Mouse (Mus musculus): ENCODE measurements around the gene Setd4. TPM values are rescaled to one million over a fixed set of nuclear protein-coding genes. Genes with fewer than 3 reads are reported as not detected.

Setd4 gene
- total and polyA plus RNA-seq, 3 experiments: 20.2 to 24.6 (median 23.0) TPM

- in situ Hi-C loops (cut with MboI; ENCODE audit: low pct_ligation_motif_present, low pct_unique_long_range_greater_than_20kb, low sequenced_read_pairs): no loop called here
- Histone ChIP-seq H3K36me3 (replicated peaks in 1 of 2; ENCODE audit: control insufficient read depth in 1 of 2, insufficient read depth in 1 of 2, low read length in 1 of 2) (peaks cover 36 to 84% of the 10 kb centered on the region in 2 experiments), H3K4me1 (ENCODE audit: control insufficient read depth in 1 of 2, insufficient read depth in 2 of 2) (no peaks in the 10 kb centered on the region), H3K9me3 (replicated peaks; ENCODE audit: low read length) (no peaks in the 10 kb centered on the region), H3K4me2 (ENCODE audit: insufficient read depth, low read depth, poor library complexity, severe bottlenecking) (no peak overlapping the region), H3K9ac (ENCODE audit: insufficient read depth, low read depth) (no peak overlapping the region), H3K79me2 (replicated peaks; ENCODE audit: control insufficient read depth, extremely low read depth, insufficient read depth, poor library complexity, severe bottlenecking) (no peaks in the 10 kb centered on the region), H3K27ac (ENCODE audit: insufficient read depth, low read depth) (no peak overlapping the region), H3K27me3 (replicated peaks) (no peaks in the 10 kb centered on the region), H3K4me3 (replicated peaks in 1 of 3; ENCODE audit: low read depth in 2 of 3, low read length in 2 of 3, poor library complexity in 1 of 3) (no peak overlapping the region)
- no peak for TF ChIP-seq MAFK (IDR thresholded peaks at IDR 0.05; ENCODE audit: insufficient replicate concordance, low read length)
- TF ChIP-seq RAD21 (IDR thresholded peaks at IDR 0.05; ENCODE audit: low read depth, low read length): no peak
- no peak for TF ChIP-seq ZNF384 (IDR thresholded peaks at IDR 0.05; ENCODE audit: low read depth, low read length)
- no peak for TF ChIP-seq MAZ (IDR thresholded peaks at IDR 0.05; ENCODE audit: low read depth, low read length)
- no peak for TF ChIP-seq TBP (conservative IDR thresholded peaks at IDR 0.05; ENCODE audit: low read depth, low read length)
- DNase-seq (ENCODE audit: extremely low read depth): no peak
- dilution Hi-C loops (cut with MboI; ENCODE audit: extremely low pct_ligation_motif_present, extremely low pct_unique_long_range_greater_than_20kb, low sequenced_read_pairs): no loop called here
These were observed 8.1 kb downstream of the Setd4 start for GRCm38 (mm10) chr16:93595766-93596165.

- Histone ChIP-seq H3K9me3 (replicated peaks; ENCODE audit: low read length) (no peaks in the 10 kb centered on the region), H3K36me3 (replicated peaks in 1 of 2; ENCODE audit: control insufficient read depth in 1 of 2, insufficient read depth in 1 of 2, low read length in 1 of 2) (peaks cover 47 to 87% of the 10 kb centered on the region in 2 experiments), H3K9ac (ENCODE audit: insufficient read depth, low read depth) (no peak overlapping the region), H3K27ac (ENCODE audit: insufficient read depth, low read depth) (no peak overlapping the region), H3K4me2 (ENCODE audit: insufficient read depth, low read depth, poor library complexity, severe bottlenecking) (no peak overlapping the region), H3K4me3 (replicated peaks in 1 of 3; ENCODE audit: low read depth in 2 of 3, low read length in 2 of 3, poor library complexity in 1 of 3) (no peak overlapping the region), H3K4me1 (ENCODE audit: control insufficient read depth in 1 of 2, insufficient read depth in 2 of 2) (no peaks in the 10 kb centered on the region), H3K27me3 (replicated peaks) (no peaks in the 10 kb centered on the region), H3K79me2 (replicated peaks; ENCODE audit: control insufficient read depth, extremely low read depth, insufficient read depth, poor library complexity, severe bottlenecking) (no peaks in the 10 kb centered on the region)
- TF ChIP-seq MEF2A (IDR thresholded peaks at IDR 0.05; ENCODE audit: borderline replicate concordance, low read depth, low read length) (no peak), SIN3A (IDR thresholded peaks at IDR 0.05; ENCODE audit: low read length) (no peak), MAZ (IDR thresholded peaks at IDR 0.05; ENCODE audit: low read depth, low read length) (no peak), EP300 (IDR thresholded peaks at IDR 0.05; ENCODE audit: low read length) (no peak), RAD21 (IDR thresholded peaks at IDR 0.05; ENCODE audit: low read depth, low read length) (no peak), ZC3H11A (IDR thresholded peaks at IDR 0.05; ENCODE audit: low read depth, low read length) (no peak), TCF12 (IDR thresholded peaks at IDR 0.05; ENCODE audit: low read depth, low read length) (no peak), UBTF (IDR thresholded peaks at IDR 0.05; ENCODE audit: low read depth, low read length) (no peak), NRF1 (IDR thresholded peaks at IDR 0.05; ENCODE audit: low read depth, low read length) (no peak), GABPA (IDR thresholded peaks at IDR 0.05; ENCODE audit: insufficient replicate concordance, low read depth, low read length) (no peak), IRF4 (IDR thresholded peaks at IDR 0.05; ENCODE audit: low read depth, low read length) (no peak), PAX5 (IDR thresholded peaks at IDR 0.05; ENCODE audit: low read length) (no peak)
- dilution Hi-C loops (cut with MboI; ENCODE audit: extremely low pct_ligation_motif_present, extremely low pct_unique_long_range_greater_than_20kb, low sequenced_read_pairs) (no loop called here), in situ Hi-C loops (cut with MboI; ENCODE audit: low pct_ligation_motif_present, low pct_unique_long_range_greater_than_20kb, low sequenced_read_pairs) (no loop called here)
- no peak for DNase-seq (ENCODE audit: extremely low read depth)
These were observed 9.4 kb downstream of the Setd4 start for GRCm38 (mm10) chr16:93594448-93594847.

Measured in CH12.LX (cell line).